Mouse (Mus musculus): ENCODE results near the gene Ensa.

DNA sequence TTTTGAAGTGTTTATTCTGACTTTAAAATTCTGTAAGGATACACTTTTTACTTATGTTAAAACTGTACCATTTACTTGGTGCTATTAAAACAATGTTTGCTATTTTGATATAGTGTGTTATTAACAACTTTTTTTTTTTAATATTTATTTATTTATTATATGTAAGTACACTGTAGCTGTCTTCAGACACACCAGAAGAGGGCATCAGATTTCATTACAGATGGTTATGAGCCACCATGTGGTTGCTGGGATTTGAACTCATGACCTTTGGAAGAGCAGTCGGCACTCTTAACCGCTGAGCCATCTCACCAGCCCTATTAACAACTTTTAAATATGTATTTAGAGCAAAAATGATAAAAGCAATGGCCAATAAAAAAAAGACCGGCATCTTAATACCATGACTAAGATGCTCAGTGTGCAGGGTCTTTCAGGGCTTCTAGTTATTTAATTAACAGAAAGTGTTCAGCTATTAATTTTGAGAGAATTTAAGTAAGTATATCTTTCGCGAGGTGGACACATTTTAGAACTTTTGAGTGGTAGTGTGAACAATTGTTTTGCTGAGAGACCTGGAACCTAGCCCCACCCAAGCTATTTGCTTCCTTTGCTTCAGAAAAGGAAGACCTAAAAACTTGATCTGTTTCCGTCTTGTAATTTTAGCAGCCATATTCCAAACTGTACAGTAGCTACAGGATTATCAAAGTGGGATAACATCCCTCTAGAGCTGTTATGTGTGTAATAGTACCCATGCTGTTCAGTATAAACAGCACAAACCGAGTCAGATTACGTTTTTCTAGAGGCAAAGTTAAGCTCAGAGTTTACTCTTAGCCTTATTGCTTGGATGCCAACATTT, 36.8 kb upstream of the Ensa start:
- TF ChIP-seq CTCF (IDR thresholded peaks at IDR 0.05; ENCODE audit: extremely low read depth, insufficient read depth, low read length), result no peak
- no peak for TF ChIP-seq POLR2A (IDR thresholded peaks at IDR 0.05; ENCODE audit: extremely low read depth, insufficient read depth, low read length)
